Mouse (Mus musculus): ENCODE data around the gene Phyhd1.

DNA sequence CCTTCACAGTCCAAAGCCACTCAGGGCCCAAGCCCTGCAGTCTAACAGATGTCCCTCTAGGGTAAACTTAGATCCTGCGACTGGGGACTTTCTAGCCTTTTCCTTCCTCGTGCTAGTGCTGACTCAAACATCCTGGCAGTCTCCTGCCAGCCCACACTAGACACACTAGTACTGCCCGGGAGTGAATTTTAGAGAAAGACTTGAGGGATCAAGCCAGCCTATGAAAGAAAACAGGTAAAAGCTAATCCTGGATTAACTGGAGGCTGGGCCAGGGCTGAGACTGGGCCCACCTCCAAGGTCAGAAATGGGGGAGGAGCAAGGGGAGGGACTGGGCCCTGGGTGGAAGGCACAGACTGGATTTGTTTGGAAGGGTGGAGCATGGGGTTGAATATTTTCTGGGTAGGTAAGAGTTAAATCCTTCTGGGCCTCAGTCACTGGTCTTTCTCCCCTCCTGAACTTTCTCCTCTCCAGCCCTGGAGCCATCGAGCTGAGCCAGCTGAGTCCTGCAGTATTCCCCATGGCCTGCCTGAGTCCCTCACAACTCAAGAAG lies 464 bp downstream of the Phyhd1 start:
- TF ChIP-seq CTCF (IDR thresholded peaks at IDR 0.05; ENCODE audit: borderline replicate concordance, insufficient read depth, low read length) (no peak), POLR2A (IDR thresholded peaks at IDR 0.05; ENCODE audit: low read depth, low read length) (peak; percentile 73)

Data from embryonic fibroblast, embryonic 13.5 days (primary cell).